Mouse (Mus musculus) heart, embryonic 11.5 days (tissue): ENCODE results near the gene Bex6. TPM values are rescaled to one million over a fixed set of nuclear protein-coding genes. Genes with fewer than 3 reads are reported as not detected.
"Not testable (repeated sequence)": the region's sequence is repeated elsewhere in the genome, so short reads cannot be mapped to it uniquely, and the experiment has no call there.

Source experiments
- ATAC-seq: fragments of 200-750 bp; cut with Nextera tagmentation; replicated peaks from 2 replicates; pipeline ENCODE4 v1.8.0; 2017; ENCODE audit warnings: moderate library complexity; ENCODE audit not compliant: insufficient number of reproducible peaks, low FRiP score, low TSS enrichment
- H3K27ac ChIP-seq: fragments of 300-500 bp; sonication (generic); 2 replicates; pipeline ENCODE4 v1.5.1; 2014; ENCODE audit warnings: mild to moderate bottlenecking, low read depth, low read length
- H3K27me3 ChIP-seq: fragments of 300-500 bp; sonication (generic); 2 replicates; pipeline ENCODE4 v1.6.1; 2014; ENCODE audit warnings: mild to moderate bottlenecking, low read length, mixed read lengths; ENCODE audit not compliant: control insufficient read depth, insufficient read depth
- H3K36me3 ChIP-seq: fragments of 300-500 bp; sonication (generic); 2 replicates; pipeline ENCODE4 v1.6.1; 2014; ENCODE audit warnings: mild to moderate bottlenecking, low read length, moderate library complexity, mixed read lengths; ENCODE audit not compliant: control insufficient read depth, insufficient read depth
- H3K4me1 ChIP-seq: fragments of 300-500 bp; sonication (generic); 2 replicates; pipeline ENCODE4 v1.6.1; 2014; ENCODE audit warnings: low read length; ENCODE audit not compliant: control insufficient read depth, insufficient read depth
- H3K4me2 ChIP-seq: fragments of 300-500 bp; sonication (generic); 2 replicates; pipeline ENCODE4 v1.6.1; 2014; ENCODE audit warnings: mild to moderate bottlenecking, moderate library complexity
- H3K4me3 ChIP-seq: fragments of 300-500 bp; sonication (generic); 2 replicates; pipeline ENCODE4 v1.5.1; 2014; ENCODE audit warnings: low read depth, low read length
- H3K9ac ChIP-seq: fragments of 300-500 bp; sonication (generic); 2 replicates; pipeline ENCODE4 v1.6.1; 2014; ENCODE audit warnings: mild to moderate bottlenecking, low read depth, low read length, moderate library complexity
- H3K9me3 ChIP-seq: fragments of 300-500 bp; sonication (generic); replicated peaks from 2 replicates; pipeline ENCODE4 v1.6.1; 2016; ENCODE audit warnings: low read length; ENCODE audit not compliant: control insufficient read depth
- WGBS: fragments of 180-500 bp; shearing (Covaris S2); extraction: QIAGEN DNeasy Blood & Tissue Kit; methylation state at CpG from one replicate; pipeline ENCODE4 v1.1.7; 2014; ENCODE audit not compliant: insufficient replicate concordance; 5-methylcytosine and 5-hydroxymethylcytosine counted together
- polyA plus RNA-seq: library from polyadenylated mRNA; unstranded; fragments of >200 nt; fragmentation: Nextera tagmentation; extraction: Ambion mirVana; gene quantifications from 2 replicates; pipeline ENCODE4 v1.2.1, GENCODE M21; 2014

The Bex6 gene
- polyA plus RNA-seq, 1 experiment from 2014 or later, result 0.42 TPM

- Histone ChIP-seq H3K4me2 (no peak overlapping the region), H3K9me3 (no peaks in the 10 kb centered on the region), H3K27ac (no peak overlapping the region), H3K9ac (no peak overlapping the region), H3K4me3 (no peak overlapping the region), H3K27me3 (no peaks in the 10 kb centered on the region), H3K4me1 (no peaks in the 10 kb centered on the region), H3K36me3 (no peaks in the 10 kb centered on the region)
- no peak for ATAC-seq
- 76% methylated on average over 4 of the region's 4 CpGs for WGBS
Measured at GRCm38 (mm10) chr16:32221803-32222202, 42.2 kb downstream of the Bex6 start.

GRCm38 (mm10) chr16:32222399-32222798, 42.8 kb downstream of the Bex6 start:
- Histone ChIP-seq H3K9ac (no peak overlapping the region), H3K4me3 (no peak overlapping the region), H3K9me3 (no peaks in the 10 kb centered on the region), H3K4me2 (no peak overlapping the region), H3K36me3 (no peaks in the 10 kb centered on the region), H3K4me1 (no peaks in the 10 kb centered on the region), H3K27me3 (no peaks in the 10 kb centered on the region), H3K27ac (no peak overlapping the region)
- ATAC-seq, result no peak

- not testable (repeated sequence) for H3K27ac ChIP-seq, H3K4me3 ChIP-seq, ATAC-seq, H3K4me1 ChIP-seq, H3K4me2 ChIP-seq, H3K9me3 ChIP-seq, H3K36me3 ChIP-seq, H3K27me3 ChIP-seq, H3K9ac ChIP-seq
- 69% methylated on average over 3 of the region's 3 CpGs for WGBS
Measured at GRCm38 (mm10) chr16:32232050-32232449, 52.4 kb downstream of the Bex6 start.

Other genes starting within 250 kb of the Bex6 start
- 0.55 TPM in 1 of 2 replicates, not detected in the other for gene Pigz, start 246.0 kb upstream of the Bex6 start, polyA plus RNA-seq
- gene 0610012G03Rik, start 231.3 kb upstream of the Bex6 start, polyA plus RNA-seq, result 105 and 113 TPM in 2 replicates
- gene Ncbp2, start 231.3 kb upstream of the Bex6 start, polyA plus RNA-seq, result 87.5 and 90.0 TPM in 2 replicates
- 9.8 and 10.9 TPM in 2 replicates for gene Senp5, start 176.5 kb upstream of the Bex6 start, polyA plus RNA-seq
- 33.9 and 37.5 TPM in 2 replicates for gene Pak2, start 100.5 kb upstream of the Bex6 start, polyA plus RNA-seq
- gene Pigx, start 80.1 kb upstream of the Bex6 start, polyA plus RNA-seq, result 86.3 and 91.7 TPM in 2 replicates
- gene Cep19, start 80.0 kb upstream of the Bex6 start, polyA plus RNA-seq, result 22.0 and 24.4 TPM in 2 replicates
- gene Nrros, start 14.2 kb upstream of the Bex6 start, polyA plus RNA-seq, result 5.9 and 6.6 TPM in 2 replicates
- 11.2 and 12.4 TPM in 2 replicates for gene Fbxo45, start 67.3 kb downstream of the Bex6 start, polyA plus RNA-seq
- 11.1 and 14.3 TPM in 2 replicates for gene Wdr53, start 67.4 kb downstream of the Bex6 start, polyA plus RNA-seq
- gene Smco1, start 91.6 kb downstream of the Bex6 start, polyA plus RNA-seq, result not detected in 2 replicates
- 17.3 and 18.7 TPM in 2 replicates for gene Rnf168, start 97.6 kb downstream of the Bex6 start, polyA plus RNA-seq
- 21.0 and 22.2 TPM in 2 replicates for gene Ubxn7, start 152.4 kb downstream of the Bex6 start, polyA plus RNA-seq
- gene Tm4sf19, start 220.7 kb downstream of the Bex6 start, polyA plus RNA-seq, result not detected in 2 replicates
- 25.4 and 26.0 TPM in 2 replicates for gene Tctex1d2, start 239.9 kb downstream of the Bex6 start, polyA plus RNA-seq